Mouse (Mus musculus) duodenum, adult 2 months (tissue): ENCODE data around the gene Slc4a10. TPM values are rescaled to one million over a fixed set of nuclear protein-coding genes. Genes with fewer than 3 reads are reported as not detected.

Experiments used
- polyA plus RNA-seq: library from polyadenylated mRNA; depleted of rRNA; stranded (reverse); fragments of >200 nt; gene quantifications from 2 replicates; pipeline ENCODE4 v1.2.3, GENCODE M21; 2012; ENCODE audit warnings: low replicate concordance; rRNA removed

Gene Slc4a10
- polyA plus RNA-seq = not detected in 2 replicates

GRCm38 (mm10) chr2:62046421-62046845 lies at the start of gene Slc4a10:
Gene Slc4a10 (plus strand): TSS chr2:62046462.

Other genes with a start within 250 kb of the Slc4a10 start
- gene Tbr1, start 243.5 kb upstream of the Slc4a10 start, polyA plus RNA-seq = 0.38 TPM in 1 of 2 replicates, not detected in the other